Mouse (Mus musculus) C2C12 (cell line): ENCODE results near the gene Ano1. TPM values are rescaled to one million over a fixed set of nuclear protein-coding genes. Genes with fewer than 3 reads are reported as not detected.

Experiments used
- H3K27me3 ChIP-seq: one replicate; pipeline ENCODE4 v1.6.1; 2011; ENCODE audit not compliant: control insufficient read depth, insufficient read depth, insufficient read length
- H3K36me3 ChIP-seq: one replicate; pipeline ENCODE4 v1.6.1; 2011; ENCODE audit not compliant: control insufficient read depth, insufficient read depth
- H3K4me3 ChIP-seq: one replicate; pipeline ENCODE4 v1.5.1; 2011; ENCODE audit warnings: mild to moderate bottlenecking, control low read depth; ENCODE audit not compliant: poor library complexity, insufficient read depth, severe bottlenecking
- H3K79me2 ChIP-seq: one replicate; pipeline ENCODE4 v1.6.1; 2011; ENCODE audit not compliant: control insufficient read depth, insufficient read depth
- H3K79me3 ChIP-seq: one replicate; pipeline ENCODE4 v1.6.1; 2011; ENCODE audit warnings: low read depth, control low read depth
- H3ac ChIP-seq: one replicate; pipeline ENCODE3; 2011; ENCODE audit warnings: low read depth; ENCODE audit not compliant: control insufficient read depth, insufficient read length
- CEBPB ChIP-seq: IDR thresholded peaks from one replicate; pipeline ENCODE4 v1.6.1; 2011; ENCODE audit warnings: low read depth, mild to moderate bottlenecking, control low read depth, moderate library complexity
- CTCF ChIP-seq: IDR thresholded peaks from one replicate; pipeline ENCODE4 v1.5.1; 2011; ENCODE audit not compliant: control insufficient read depth, insufficient read depth, insufficient read length
- FOSL1 ChIP-seq: IDR thresholded peaks from one replicate; pipeline ENCODE4 v1.8.0; 2011; ENCODE audit warnings: mild to moderate bottlenecking, low read length; ENCODE audit not compliant: poor library complexity, insufficient read depth, severe bottlenecking
- MAX ChIP-seq: IDR thresholded peaks from one replicate; pipeline ENCODE4 v1.6.1; 2011; ENCODE audit warnings: mild to moderate bottlenecking, control low read depth
- MYOD1 ChIP-seq: IDR thresholded peaks from one replicate; pipeline ENCODE4 v1.6.1; 2011; ENCODE audit warnings: low read depth; ENCODE audit not compliant: control insufficient read depth, insufficient read length
- MYOG ChIP-seq: IDR thresholded peaks from one replicate; pipeline ENCODE4 v1.6.1; 2011; ENCODE audit not compliant: control insufficient read depth, insufficient read length; ENCODE audit errors: extremely low read depth
- USF1 ChIP-seq: IDR thresholded peaks from one replicate; pipeline ENCODE4 v1.6.1; 2011; ENCODE audit warnings: low read depth, mild to moderate bottlenecking, control low read depth, moderate library complexity
- polyA plus RNA-seq: library from polyadenylated mRNA; unstranded; fragments of >200 nt; fragmentation: generic; extraction: Trizol; gene quantifications from one replicate; pipeline ENCODE4 v1.2.1, GENCODE M21; 2012; ENCODE audit warnings: missing spikeins

The Ano1 gene
- polyA plus RNA-seq, 1 experiment = 2.7 TPM

- TF ChIP-seq CTCF (peak; percentile 47), FOSL1 (no peak), CEBPB (no peak), MYOG (no peak), USF1 (no peak)
- no peaks in the 10 kb centered on the region for H3K79me3 ChIP-seq
- H3K4me3 ChIP-seq = no peak overlapping the region
- H3K79me2 ChIP-seq = no peaks in the 10 kb centered on the region
- H3ac ChIP-seq = no peak overlapping the region
- peaks cover 4% of the 10 kb centered on the region for H3K27me3 ChIP-seq
- no peaks in the 10 kb centered on the region for H3K36me3 ChIP-seq
These were observed 29.6 kb upstream of the Ano1 start for GRCm38 (mm10) chr7:144781337-144781736.

GRCm38 (mm10) chr7:144780190-144780589 lies 28.4 kb upstream of the Ano1 start:
- H3K79me3 ChIP-seq = no peaks in the 10 kb centered on the region
- no peaks in the 10 kb centered on the region for H3K27me3 ChIP-seq
- no peak overlapping the region for H3K4me3 ChIP-seq
- H3ac ChIP-seq = no peak overlapping the region
- no peaks in the 10 kb centered on the region for H3K36me3 ChIP-seq
- TF ChIP-seq MYOG (no peak), MAX (no peak), CEBPB (no peak), USF1 (no peak), MYOD1 (no peak), FOSL1 (no peak), CTCF (no peak)
- no peaks in the 10 kb centered on the region for H3K79me2 ChIP-seq

- TF ChIP-seq CEBPB (no peak), MYOG (no peak), MYOD1 (no peak), FOSL1 (no peak), CTCF (no peak), USF1 (no peak), MAX (no peak)
- no peaks in the 10 kb centered on the region for H3K79me3 ChIP-seq
- no peaks in the 10 kb centered on the region for H3K27me3 ChIP-seq
- H3K79me2 ChIP-seq = no peaks in the 10 kb centered on the region
- no peak overlapping the region for H3K4me3 ChIP-seq
- H3ac ChIP-seq = no peak overlapping the region
- H3K36me3 ChIP-seq = no peaks in the 10 kb centered on the region
These were observed 27.9 kb upstream of the Ano1 start for GRCm38 (mm10) chr7:144779691-144780090.

GRCm38 (mm10) chr7:144777805-144778204 lies 26.0 kb upstream of the Ano1 start:
- Histone ChIP-seq H3K36me3 (no peaks in the 10 kb centered on the region), H3K79me2 (no peaks in the 10 kb centered on the region), H3ac (no peak overlapping the region), H3K4me3 (no peak overlapping the region), H3K27me3 (no peaks in the 10 kb centered on the region), H3K79me3 (no peaks in the 10 kb centered on the region)
- no peak for TF ChIP-seq CEBPB
- TF ChIP-seq MYOD1 = peak; percentile 26

GRCm38 (mm10) chr7:144775804-144776447 lies 24.2 kb upstream of the Ano1 start:
- no peaks in the 10 kb centered on the region for H3K79me3 ChIP-seq
- no peak overlapping the region for H3ac ChIP-seq
- TF ChIP-seq CTCF = peak; percentile 91
- peak; percentile 36 for TF ChIP-seq MAX
- TF ChIP-seq CEBPB = no peak
- TF ChIP-seq USF1 = no peak
- H3K4me3 ChIP-seq = no peak overlapping the region
- no peaks in the 10 kb centered on the region for H3K36me3 ChIP-seq
- no peaks in the 10 kb centered on the region for H3K79me2 ChIP-seq
- H3K27me3 ChIP-seq = no peaks in the 10 kb centered on the region

- Histone ChIP-seq H3K4me3 (no peak overlapping the region), H3K27me3 (no peaks in the 10 kb centered on the region)
- TF ChIP-seq MYOD1 (no peak), USF1 (no peak), MYOG (no peak), CEBPB (no peak), CTCF (no peak), MAX (no peak), FOSL1 (no peak)
These were observed 23.4 kb upstream of the Ano1 start for GRCm38 (mm10) chr7:144775214-144775613.

More at GRCm38 (mm10) chr7:144775214-144775613, 23.4 kb upstream of the Ano1 start:
- Histone ChIP-seq H3K79me3 (no peaks in the 10 kb centered on the region), H3K36me3 (no peaks in the 10 kb centered on the region), H3K79me2 (no peaks in the 10 kb centered on the region), H3ac (no peak overlapping the region)
